Mouse (Mus musculus) gastrocnemius, postnatal 4 days (tissue): ENCODE results near the gene Sun5. TPM values are rescaled to one million over a fixed set of nuclear protein-coding genes. Genes with fewer than 3 reads are reported as not detected.

ENCODE experiments used
- DNase-seq, 2 experiments: peaks; one replicate each; pipeline ENCODE4 v3.0.0; 2021 to 2022; ENCODE audit warnings: low spot score in 2 of 2, mixed read lengths in 2 of 2
- total RNA-seq, 2 experiments: library from RNA; stranded (reverse); gene quantifications; 2 replicates each; pipeline ENCODE4 v1.2.3; 2021

The Sun5 gene
- total RNA-seq, 2 experiments from 2014 or later = not detected

GRCm38 (mm10) chr2:153822005-153822543 is 48.8 kb downstream of the Sun5 start:
- no peak for DNase-seq

- DNase-seq = no peak
Observed at GRCm38 (mm10) chr2:153809921-153810320, 61.0 kb downstream of the Sun5 start.

- no peak for DNase-seq
Observed at GRCm38 (mm10) chr2:153808841-153809240, 62.0 kb downstream of the Sun5 start.

GRCm38 (mm10) chr2:153808146-153808545 is 62.7 kb downstream of the Sun5 start:
- no peak for DNase-seq

- DNase-seq = peak in 1 of 2 experiments; percentile 37
Observed at GRCm38 (mm10) chr2:153807464-153807863, 63.4 kb downstream of the Sun5 start.

Other genes with a start within 250 kb of the Sun5 start
- gene Commd7, start 238.3 kb downstream of the Sun5 start, total RNA-seq = 10 to 100 TPM; 27.2 to 27.7 TPM
- 1 to 10 TPM; 3.5 to 3.8 TPM for gene Dnmt3b, start 221.6 kb downstream of the Sun5 start, total RNA-seq
- gene Dnmt3c, start 174.4 kb downstream of the Sun5 start, total RNA-seq = under 1 TPM in 1 of 2 experiments, not detected in 1; 0.83 TPM
- 100 to 1,000 TPM; 110 to 127 TPM for gene Mapre1, start 129.8 kb downstream of the Sun5 start, total RNA-seq
- gene Efcab8, start 91.2 kb downstream of the Sun5 start, total RNA-seq = under 1 TPM; 0.26 to 0.34 TPM
- not detected for gene Bpifb2, start 4.0 kb upstream of the Sun5 start, total RNA-seq
- gene Bpifb6, start 29.3 kb upstream of the Sun5 start, total RNA-seq = not detected
- gene Bpifb3, start 47.1 kb upstream of the Sun5 start, total RNA-seq = not detected
- not detected for gene Bpifb4, start 67.1 kb upstream of the Sun5 start, total RNA-seq
- gene Bpifa6, start 103.9 kb upstream of the Sun5 start, total RNA-seq = not detected
- not detected for gene Bpifa2, start 137.2 kb upstream of the Sun5 start, total RNA-seq